In the genomic region with DNA sequence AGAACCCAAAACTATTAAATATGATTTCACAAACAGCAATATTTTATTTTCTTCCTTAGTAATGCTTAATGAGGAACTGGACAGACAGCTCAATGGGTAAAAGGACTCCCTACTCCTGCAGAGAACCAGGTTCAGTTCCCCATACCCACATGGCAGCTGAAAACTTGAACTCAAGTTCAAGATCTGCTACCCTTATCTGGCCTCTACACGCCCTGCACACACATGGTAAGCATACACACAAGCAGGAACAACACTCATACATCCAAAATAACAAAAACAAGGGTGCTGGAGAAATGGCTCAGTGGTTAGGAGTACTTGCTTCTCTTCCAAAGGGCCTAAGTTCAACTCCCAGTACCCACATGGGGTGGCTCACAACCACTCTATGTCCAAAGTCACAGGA, we compare ENCODE assay signal across 16 mouse cellular contexts.
"Had no signal": no experiment of that assay in that cellular context is flagged by ENCODE, and none has a peak within 500 bp of the region (broad histone marks: within the 10 kb centered on the region; RNA-seq: fewer than 3 reads in every experiment).

No protein-coding gene starts in this region.

- H3K9me3 ChIP-seq: intestine, embryonic 15.5 days; limb, embryonic 13.5 days; lung, embryonic 15.5 days; midbrain, embryonic 13.5 days; neural tube, embryonic 15.5 days had no signal

- H3K9ac ChIP-seq: intestine, embryonic 15.5 days; limb, embryonic 13.5 days; lung, embryonic 15.5 days; midbrain, embryonic 13.5 days; neural tube, embryonic 15.5 days had no signal

- ATAC-seq: intestine, embryonic 15.5 days; midbrain, embryonic 13.5 days had no signal

- H3K4me1 ChIP-seq: intestine, embryonic 15.5 days; limb, embryonic 13.5 days; lung, embryonic 15.5 days; midbrain, embryonic 13.5 days; neural tube, embryonic 15.5 days had no signal

- DNase-seq: kidney, adult 18-20 months; kidney, postnatal 10 days; kidney, postnatal 4 days; lung, postnatal 14 days; right cerebral cortex, adult 18-20 months; spleen, adult 18-20 months; thymus, adult 18-20 months; thymus, postnatal 14 days had no signal

- H3K4me3 ChIP-seq: intestine, embryonic 15.5 days; layer of hippocampus, adult 2 months; limb, embryonic 13.5 days; lung, embryonic 15.5 days; midbrain, embryonic 13.5 days; myocyte; neural tube, embryonic 15.5 days had no signal

- H3K27me3 ChIP-seq: intestine, embryonic 15.5 days; limb, embryonic 13.5 days; lung, embryonic 15.5 days; midbrain, embryonic 13.5 days; neural tube, embryonic 15.5 days had no signal

- H3K27ac ChIP-seq: intestine, embryonic 15.5 days; layer of hippocampus, adult 2 months; limb, embryonic 13.5 days; lung, embryonic 15.5 days; macrophage; midbrain, embryonic 13.5 days; neural tube, embryonic 15.5 days had no signal

- H3K4me2 ChIP-seq: intestine, embryonic 15.5 days; limb, embryonic 13.5 days; lung, embryonic 15.5 days; midbrain, embryonic 13.5 days; neural tube, embryonic 15.5 days had no signal
